Comparison of ENCODE assay signal across 8 mouse cellular contexts in the genomic region with DNA sequence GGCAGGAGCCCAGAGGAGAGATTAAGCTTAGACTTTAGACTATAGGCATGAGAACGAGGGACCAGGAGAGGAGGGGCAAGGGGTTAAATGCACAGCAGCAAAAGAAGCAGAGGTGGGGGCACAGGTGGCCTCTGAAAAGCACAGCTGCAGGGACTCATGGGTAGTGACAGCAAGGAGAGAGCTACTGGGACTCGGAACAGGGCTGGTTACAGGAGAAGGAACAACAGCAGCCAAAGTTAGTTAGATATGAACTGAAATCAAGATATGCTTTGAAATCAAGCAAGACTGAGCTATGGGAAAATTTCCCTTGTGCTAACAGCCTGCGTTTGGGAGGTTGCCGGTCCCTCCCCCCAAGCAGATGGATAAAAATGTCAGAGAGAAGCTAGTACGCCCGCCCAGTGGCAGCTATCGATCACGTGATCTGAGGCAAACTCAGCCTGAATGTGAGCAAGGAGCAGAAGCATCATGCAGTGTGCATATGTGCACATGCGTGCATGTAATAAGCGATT. TPM values are rescaled to one million over a fixed set of nuclear protein-coding genes. Genes with fewer than 3 reads are reported as not detected.
A peak's percentile ranks its signal among the peaks of the same experiment; 100 is the strongest.
DNase-seq lines count a peak whose midpoint lies in the region; ATAC-seq and TF ChIP-seq lines count a peak whose summit lies in the region.

No protein-coding gene starts in this region.

- peak overlapping the region; percentile 39 for H3K4me2 ChIP-seq in heart, embryonic 14.5 days (ENCODE audit: low read length)
- H3K4me2 ChIP-seq in limb, embryonic 13.5 days (replicated peaks) = peak overlapping the region; percentile 42

- peaks cover 65% of the 10 kb centered on the region for H3K4me1 ChIP-seq in erythroblast, embryonic 14.5 days (ENCODE audit: control insufficient read depth)
- H3K4me1 ChIP-seq in E14TG2a.4 (replicated peaks; ENCODE audit: low read depth, low read length) = peaks cover 38% of the 10 kb centered on the region
- peaks cover 34 to 42% of the 10 kb centered on the region in 2 experiments for H3K4me1 ChIP-seq in heart, embryonic 14.5 days (ENCODE audit: control insufficient read depth in 2 of 2, insufficient read depth in 2 of 2, low read length in 2 of 2)
- H3K4me1 ChIP-seq in limb, embryonic 13.5 days = peaks cover 30% of the 10 kb centered on the region

- TF ChIP-seq CTCF in E14TG2a.4 (conservative IDR thresholded peaks at IDR 0.05; ENCODE audit: low read length) = no peak

- no peaks in the 10 kb centered on the region for H3K9me3 ChIP-seq in erythroblast, embryonic 14.5 days (ENCODE audit: control insufficient read depth, low read length)
- H3K9me3 ChIP-seq in E14TG2a.4 (ENCODE audit: low read length) = no peaks in the 10 kb centered on the region
- H3K9me3 ChIP-seq in heart, embryonic 14.5 days (ENCODE audit: control insufficient read depth, low read length) = no peaks in the 10 kb centered on the region
- no peaks in the 10 kb centered on the region for H3K9me3 ChIP-seq in limb, embryonic 13.5 days

- peak overlapping the region; percentile 5 to 30; a peak in 2 of 4 replicates for H3K27ac ChIP-seq in heart, embryonic 14.5 days (replicated peaks in 1 of 2; ENCODE audit: control insufficient read depth in 1 of 2, insufficient read depth in 1 of 2, low read depth in 2 of 2, low read length in 2 of 2)
- no peak overlapping the region for H3K27ac ChIP-seq in limb, embryonic 13.5 days

- peak overlapping the region; percentile 29 for H3K4me3 ChIP-seq in erythroblast, embryonic 14.5 days (replicated peaks)
- H3K4me3 ChIP-seq in E14TG2a.4 (replicated peaks; ENCODE audit: low read length) = 0 out of 2 replicates have a peak overlapping the region, but pooled peaks have one; percentile 10
- no peak overlapping the region for H3K4me3 ChIP-seq in heart, embryonic 14.5 days (ENCODE audit: control insufficient read depth in 1 of 2, insufficient read depth in 1 of 2, low read depth in 1 of 2, low read length in 2 of 2)
- H3K4me3 ChIP-seq in limb, embryonic 13.5 days = no peak overlapping the region

- 37% methylated on average over 10 of the region's 10 CpGs for WGBS in heart, embryonic 14.5 days
- WGBS in limb, embryonic 13.5 days = 36% methylated on average over 10 of the region's 10 CpGs

- peak; percentile 48 for DNase-seq in right cerebral cortex, postnatal 14 days
- no peak for DNase-seq in cerebellum, adult 18-20 months

- H3K27me3 ChIP-seq in erythroblast, embryonic 14.5 days (ENCODE audit: control insufficient read depth) = no peaks in the 10 kb centered on the region
- H3K27me3 ChIP-seq in E14TG2a.4 (ENCODE audit: insufficient read depth, low read length) = peaks cover 24% of the 10 kb centered on the region
- no peaks in the 10 kb centered on the region for H3K27me3 ChIP-seq in heart, embryonic 14.5 days (ENCODE audit: control insufficient read depth, insufficient read depth, low read length)
- H3K27me3 ChIP-seq in limb, embryonic 13.5 days = no peaks in the 10 kb centered on the region

- H3K9ac ChIP-seq in heart, embryonic 14.5 days (ENCODE audit: low read length) = peak overlapping the region; percentile 28; the same call in 1 of the 2 replicates
- H3K9ac ChIP-seq in limb, embryonic 13.5 days = 0 out of 2 replicates have a peak overlapping the region, but pooled peaks have one; percentile 31

- no peaks in the 10 kb centered on the region for H3K36me3 ChIP-seq in erythroblast, embryonic 14.5 days (ENCODE audit: control insufficient read depth)
- H3K36me3 ChIP-seq in E14TG2a.4 (ENCODE audit: insufficient read depth, low read length) = no peaks in the 10 kb centered on the region
- no peaks in the 10 kb centered on the region for H3K36me3 ChIP-seq in heart, embryonic 14.5 days (ENCODE audit: control insufficient read depth, insufficient read depth, low read length)
- no peaks in the 10 kb centered on the region for H3K36me3 ChIP-seq in limb, embryonic 13.5 days

- ATAC-seq in erythroblast, adult 5-6 weeks (replicated peaks; ENCODE audit: low FRiP score, poor library complexity, severe bottlenecking) = no peak
- ATAC-seq in heart, embryonic 14.5 days (ENCODE audit: insufficient number of reproducible peaks, insufficient read depth, low FRiP score, low read depth) = no peak
- 0 out of 2 replicates have a peak, but pooled peaks have one; percentile 36 for ATAC-seq in limb, embryonic 13.5 days (ENCODE audit: low FRiP score, low read depth)
- ATAC-seq in monocyte, adult 5-6 weeks (replicated peaks; ENCODE audit: insufficient number of reproducible peaks, low FRiP score, low TSS enrichment, poor library complexity, severe bottlenecking) = no peak

RNA-seq across cellular contexts. Expression of a gene that starts 5.2 kb away (rescaled TPM):
- 0.28 and 0.29 TPM in 2 replicates for polyA plus RNA-seq in erythroblast, embryonic 14.5 days (2012)
- total RNA-seq in erythroblast, adult 5-6 weeks (2015; ENCODE audit: low replicate concordance) = 6.7 and 13.3 TPM in 2 replicates
- 3.9 and 6.4 TPM in 2 replicates for total RNA-seq in erythroblast, adult 5-6 weeks (2017; ENCODE audit: low replicate concordance)
- 140 and 146 TPM in 2 replicates for polyA plus RNA-seq in heart, embryonic 14.5 days (2014; fragmentation: Nextera tagmentation; extraction: Ambion mirVana)
- polyA plus RNA-seq in limb, embryonic 13.5 days (2015; fragmentation: Nextera tagmentation; extraction: Ambion mirVana) = 48.1 and 49.6 TPM in 2 replicates
- total RNA-seq in monocyte, adult 5-6 weeks (2017) = 28.8 to 49.4 TPM (median 38.9 TPM) in 3 replicates

RNA-seq across cellular contexts. Expression of a gene that starts 56.0 kb away (rescaled TPM):
- 0.02 TPM in 1 of 2 replicates, not detected in the other for polyA plus RNA-seq in erythroblast, embryonic 14.5 days (2012)
- 20.8 and 23.6 TPM in 2 replicates for total RNA-seq in erythroblast, adult 5-6 weeks (2015; ENCODE audit: low replicate concordance)
- 11.2 and 12.0 TPM in 2 replicates for total RNA-seq in erythroblast, adult 5-6 weeks (2017; ENCODE audit: low replicate concordance)
- polyA plus RNA-seq in heart, embryonic 14.5 days (2014; fragmentation: Nextera tagmentation; extraction: Ambion mirVana) = 60.5 and 67.5 TPM in 2 replicates
- polyA plus RNA-seq in limb, embryonic 13.5 days (2015; fragmentation: Nextera tagmentation; extraction: Ambion mirVana) = 29.9 and 31.5 TPM in 2 replicates
- total RNA-seq in monocyte, adult 5-6 weeks (2017) = 44.6 to 80.4 TPM (median 63.0 TPM) in 3 replicates

RNA-seq across cellular contexts. Expression of a gene that starts 56.6 kb away (rescaled TPM):
- 0.82 and 1.0 TPM in 2 replicates for polyA plus RNA-seq in erythroblast, embryonic 14.5 days (2012)
- total RNA-seq in erythroblast, adult 5-6 weeks (2015; ENCODE audit: low replicate concordance) = 81.7 and 93.6 TPM in 2 replicates
- 133 and 147 TPM in 2 replicates for total RNA-seq in erythroblast, adult 5-6 weeks (2017; ENCODE audit: low replicate concordance)
- polyA plus RNA-seq in heart, embryonic 14.5 days (2014; fragmentation: Nextera tagmentation; extraction: Ambion mirVana) = 39.9 and 45.1 TPM in 2 replicates
- 63.5 and 67.1 TPM in 2 replicates for polyA plus RNA-seq in limb, embryonic 13.5 days (2015; fragmentation: Nextera tagmentation; extraction: Ambion mirVana)
- 91.0 to 131 TPM (median 108 TPM) in 3 replicates for total RNA-seq in monocyte, adult 5-6 weeks (2017)

Comparison
In these comparisons a context has a peak if more than half of its experiments do, and no peak if none do; other contexts are left out.
1. H3K4me3 ChIP-seq: peak in erythroblast, embryonic 14.5 days (single experiment) and E14TG2a.4 (single experiment); none in heart, embryonic 14.5 days (0 of 2) and limb, embryonic 13.5 days (single experiment).
2. RNA of a gene that starts 5.2 kb away (polyA plus RNA-seq): 140 to 146 TPM in heart, embryonic 14.5 days and 48.1 to 49.6 TPM in limb, embryonic 13.5 days; 0.28 to 0.29 TPM in erythroblast, embryonic 14.5 days; every median in the first group is over 10 times any median in the second.
3. RNA of a gene that starts 56.0 kb away (polyA plus RNA-seq): 60.5 to 67.5 TPM in heart, embryonic 14.5 days and 29.9 to 31.5 TPM in limb, embryonic 13.5 days; 0.02 TPM in erythroblast, embryonic 14.5 days; every median in the first group is over 10 times any median in the second.
4. RNA of a gene that starts 56.6 kb away (polyA plus RNA-seq): 63.5 to 67.1 TPM in limb, embryonic 13.5 days and 39.9 to 45.1 TPM in heart, embryonic 14.5 days; 0.82 to 1.0 TPM in erythroblast, embryonic 14.5 days; every median in the first group is over 10 times any median in the second.